Mouse (Mus musculus): ENCODE measurements at regions not wholly inside any gene's neighbourhood (a gene's known extent, or its start where the extent isn't known, plus 50 kb on each side); places are given as distances from the start of the nearest gene placed in this dataset.

GRCm38 (mm10) chr11:52536841-52537240 lies 140.6 kb downstream of the 9530068E07Rik start:
- peak; percentile 81 to 85 for DNase-seq (ENCODE audit: low spot score in 2 of 2)
- intact Hi-C loops (cut with DNase I): loop anchor here (2.0 to 5.0 kb wide), 2 partner anchors 104 to 110 kb away; no protein-coding TSS in a partner anchor

GRCm38 (mm10) chr11:52537819-52538435 lies 141.7 kb downstream of the 9530068E07Rik start:
- intact Hi-C loops (cut with DNase I): loop anchor here (2.0 to 5.0 kb wide), 2 partner anchors 105 to 109 kb away; no protein-coding TSS in a partner anchor
- no peak for DNase-seq (ENCODE audit: low spot score in 2 of 2)

GRCm38 (mm10) chr11:52541210-52541609 lies 145.0 kb downstream of the 9530068E07Rik start:
- intact Hi-C loops (cut with DNase I): no loop called here
- no peak for DNase-seq (ENCODE audit: low spot score in 2 of 2)

- intact Hi-C loops (cut with DNase I): no loop called here
- no peak for DNase-seq (ENCODE audit: low spot score in 2 of 2)
Observed at GRCm38 (mm10) chr11:52551451-52551850, 155.2 kb downstream of the 9530068E07Rik start.

- DNase-seq (ENCODE audit: low spot score in 2 of 2): no peak
- intact Hi-C loops (cut with DNase I): no loop called here
Observed at GRCm38 (mm10) chr11:52552860-52553259, 156.6 kb downstream of the 9530068E07Rik start.

- no peak for DNase-seq (ENCODE audit: low spot score in 2 of 2)
- intact Hi-C loops (cut with DNase I): no loop called here
Observed at GRCm38 (mm10) chr11:52557836-52558235, 161.6 kb downstream of the 9530068E07Rik start.

- intact Hi-C loops (cut with DNase I): no loop called here
- DNase-seq (ENCODE audit: low spot score in 2 of 2): no peak
Observed at GRCm38 (mm10) chr11:52558782-52559181, 162.6 kb downstream of the 9530068E07Rik start.

GRCm38 (mm10) chr11:52561281-52561680 lies 165.1 kb downstream of the 9530068E07Rik start:
- DNase-seq (ENCODE audit: low spot score in 2 of 2): no peak
- intact Hi-C loops (cut with DNase I): no loop called here

GRCm38 (mm10) chr11:52565457-52565856 lies 169.2 kb downstream of the 9530068E07Rik start:
- intact Hi-C loops (cut with DNase I): no loop called here
- DNase-seq (ENCODE audit: low spot score in 2 of 2): no peak

GRCm38 (mm10) chr11:52566026-52566425 lies 169.8 kb downstream of the 9530068E07Rik start:
- intact Hi-C loops (cut with DNase I): no loop called here
- peak in 1 of 2 experiments; percentile 16 for DNase-seq (ENCODE audit: low spot score in 2 of 2)

- intact Hi-C loops (cut with DNase I): no loop called here
- peak; percentile 37 to 47 for DNase-seq (ENCODE audit: low spot score in 2 of 2)
Observed at GRCm38 (mm10) chr11:52567945-52568687, 171.9 kb downstream of the 9530068E07Rik start.

GRCm38 (mm10) chr11:52568794-52569193 lies 172.6 kb downstream of the 9530068E07Rik start:
- no peak for DNase-seq (ENCODE audit: low spot score in 2 of 2)
- intact Hi-C loops (cut with DNase I): no loop called here

GRCm38 (mm10) chr11:52569759-52570158 lies 173.5 kb downstream of the 9530068E07Rik start:
- intact Hi-C loops (cut with DNase I): no loop called here
- no peak for DNase-seq (ENCODE audit: low spot score in 2 of 2)

GRCm38 (mm10) chr11:52578471-52578870 lies 182.2 kb downstream of the 9530068E07Rik start:
- intact Hi-C loops (cut with DNase I): no loop called here
- no peak for DNase-seq (ENCODE audit: low spot score in 2 of 2)

- intact Hi-C loops (cut with DNase I): no loop called here
- no peak for DNase-seq (ENCODE audit: low spot score in 2 of 2)
Observed at GRCm38 (mm10) chr11:52579764-52580377, 183.6 kb downstream of the 9530068E07Rik start.

- DNase-seq (ENCODE audit: low spot score in 2 of 2): no peak
- intact Hi-C loops (cut with DNase I): no loop called here
Observed at GRCm38 (mm10) chr11:52591596-52592180, 172.7 kb upstream of the Fstl4 start.

GRCm38 (mm10) chr11:52594092-52594491 lies 170.3 kb upstream of the Fstl4 start:
- intact Hi-C loops (cut with DNase I): no loop called here
- no peak for DNase-seq (ENCODE audit: low spot score in 2 of 2)

GRCm38 (mm10) chr11:52601196-52601595 lies 163.2 kb upstream of the Fstl4 start:
- DNase-seq (ENCODE audit: low spot score in 2 of 2): no peak
- intact Hi-C loops (cut with DNase I): no loop called here

GRCm38 (mm10) chr11:52602061-52602561 lies 162.3 kb upstream of the Fstl4 start:
- intact Hi-C loops (cut with DNase I): no loop called here
- peak; percentile 33 to 66 for DNase-seq (ENCODE audit: low spot score in 2 of 2)

GRCm38 (mm10) chr11:52602796-52603195 lies 161.6 kb upstream of the Fstl4 start:
- intact Hi-C loops (cut with DNase I): no loop called here
- no peak for DNase-seq (ENCODE audit: low spot score in 2 of 2)

Measured in left cerebral cortex, postnatal 36 days (tissue).